Mouse (Mus musculus) liver, postnatal 0 days (tissue): ENCODE results near the gene Ptges.

Experiments used
- CTCF ChIP-seq: sonication (generic); IDR thresholded peaks from 2 replicates; pipeline ENCODE4 v1.5.1; 2016; ENCODE audit warnings: antibody characterized with exemption, low read depth
- EP300 ChIP-seq: IDR thresholded peaks from 2 replicates; pipeline ENCODE4 v1.6.1; 2016; ENCODE audit warnings: antibody characterized with exemption, low read depth, mild to moderate bottlenecking

GRCm38 (mm10) chr2:30920216-30920615 lies 9.4 kb downstream of the Ptges start:
- TF ChIP-seq CTCF, result no peak
- no peak for TF ChIP-seq EP300
